Mouse (Mus musculus): ENCODE data around the gene 9130023H24Rik.

DNA sequence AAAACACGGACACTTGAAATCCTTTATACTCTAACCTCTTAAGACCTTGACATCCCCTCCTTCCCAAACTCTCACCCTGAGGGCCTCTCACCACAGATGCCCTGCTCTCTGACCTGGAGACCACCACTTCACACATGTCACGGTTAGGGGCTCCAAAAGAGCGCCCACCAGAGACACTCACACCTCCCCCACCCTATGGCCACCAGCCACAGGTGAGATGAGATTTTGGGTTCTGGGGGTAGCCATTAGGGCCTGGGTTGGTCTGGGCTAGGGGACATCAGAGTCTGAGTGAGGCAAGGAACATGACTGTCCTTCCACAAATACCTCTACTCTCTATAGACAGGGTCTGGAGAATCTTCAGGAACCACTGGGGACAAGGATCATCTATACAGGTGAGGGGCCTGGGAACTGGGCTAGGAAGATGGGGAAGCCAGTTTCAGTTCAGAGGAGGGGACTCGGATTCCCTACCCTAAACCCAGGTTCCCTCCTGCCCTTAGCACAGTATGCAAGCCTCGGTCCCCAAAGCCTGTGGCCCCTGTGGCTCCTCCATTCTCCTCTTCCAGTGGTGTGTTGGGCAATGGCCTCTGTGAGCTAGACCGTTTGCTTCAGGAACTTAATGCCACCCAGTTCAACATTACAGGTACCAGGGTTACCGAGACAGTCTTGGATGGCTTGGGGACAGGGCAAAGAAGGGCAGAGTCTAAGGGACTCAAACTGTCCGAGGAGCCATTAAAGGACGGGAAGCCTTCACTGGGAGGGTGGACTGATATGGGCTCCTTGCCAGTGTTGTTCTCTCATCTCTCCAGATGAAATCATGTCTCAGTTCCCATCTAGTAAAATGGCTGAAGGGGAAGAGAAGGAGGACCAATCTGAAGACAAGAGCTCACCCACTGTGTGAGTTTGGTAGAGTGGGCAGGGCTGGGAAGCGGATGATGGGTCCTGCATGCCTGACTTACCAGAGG is 10.5 kb upstream of the 9130023H24Rik start:
- TF ChIP-seq CTCF (IDR thresholded peaks at IDR 0.05; ENCODE audit: control insufficient read depth, insufficient read depth, insufficient read length) (no peak), MAX (IDR thresholded peaks at IDR 0.05) (no peak), USF1 (IDR thresholded peaks at IDR 0.05; ENCODE audit: low read depth) (no peak), CEBPB (IDR thresholded peaks at IDR 0.05; ENCODE audit: low read depth) (no peak), MYOG (IDR thresholded peaks at IDR 0.05; ENCODE audit: control insufficient read depth, extremely low read depth, insufficient read length) (no peak), MYOD1 (IDR thresholded peaks at IDR 0.05; ENCODE audit: control insufficient read depth, insufficient read length, low read depth) (no peak), FOSL1 (IDR thresholded peaks at IDR 0.05; ENCODE audit: insufficient read depth, low read length, poor library complexity, severe bottlenecking) (no peak)

All from C2C12 (cell line).